Mouse (Mus musculus): ENCODE measurements around the gene Odf4. TPM values are rescaled to one million over a fixed set of nuclear protein-coding genes. Genes with fewer than 3 reads are reported as not detected.
"Not testable (repeated sequence)": the region's sequence is repeated elsewhere in the genome, so short reads cannot be mapped to it uniquely, and the experiment has no call there.

The Odf4 gene
- total and polyA plus RNA-seq, 2 experiments from 2014 or later, result not detected

GRCm38 (mm10) chr11:68940516-68940915, 13.6 kb upstream of the Odf4 start:
- ATAC-seq (ENCODE audit: insufficient read depth, low read depth), result no peak
- H3K4me3 ChIP-seq (ENCODE audit: low read depth, low read length), result peak overlapping the region; percentile 49
- peak overlapping the region; percentile 54 for H3K9ac ChIP-seq (replicated peaks; ENCODE audit: low read depth, low read length)
- H3K4me1 ChIP-seq (ENCODE audit: control insufficient read depth, insufficient read depth), result peaks cover 10% of the 10 kb centered on the region; the same call in 1 of the 2 replicates
- DNase-seq (ENCODE audit: low spot score), result no peak
- no peaks in the 10 kb centered on the region for H3K27me3 ChIP-seq (ENCODE audit: control insufficient read depth, insufficient read depth, low read length)
- H3K27ac ChIP-seq (ENCODE audit: low read depth), result 0 out of 2 replicates have a peak overlapping the region, but pooled peaks have one; percentile 75
- H3K9me3 ChIP-seq (replicated peaks; ENCODE audit: control insufficient read depth, low read length), result no peaks in the 10 kb centered on the region
- H3K36me3 ChIP-seq (replicated peaks; ENCODE audit: control insufficient read depth, insufficient read depth, low read length), result 0 out of 2 replicates have a peak, but pooled peaks cover 9% of the 10 kb centered on the region
- WGBS, result 57% methylated on average over 4 of the region's 4 CpGs
- H3K4me2 ChIP-seq (ENCODE audit: low read depth, low read length), result peak overlapping the region; percentile 68
- no peak for TF ChIP-seq CTCF (IDR thresholded peaks at IDR 0.05; ENCODE audit: low read depth)
- no peak for TF ChIP-seq EP300 (IDR thresholded peaks at IDR 0.05; ENCODE audit: low read depth)

- peak; percentile 97 for DNase-seq (ENCODE audit: low spot score)
- no peaks in the 10 kb centered on the region for H3K27me3 ChIP-seq (ENCODE audit: control insufficient read depth, insufficient read depth, low read length)
- peak overlapping the region; percentile 68 for H3K4me2 ChIP-seq (ENCODE audit: low read depth, low read length)
- peak; percentile 100 for ATAC-seq (ENCODE audit: insufficient read depth, low read depth)
- 0 out of 2 replicates have a peak, but pooled peaks cover 7% of the 10 kb centered on the region for H3K36me3 ChIP-seq (replicated peaks; ENCODE audit: control insufficient read depth, insufficient read depth, low read length)
- H3K4me3 ChIP-seq (ENCODE audit: low read depth, low read length), result peak overlapping the region; percentile 49
- 1% methylated on average over 16 of the region's 16 CpGs for WGBS
- H3K9ac ChIP-seq (replicated peaks; ENCODE audit: low read depth, low read length), result peak overlapping the region; percentile 54
- H3K27ac ChIP-seq (ENCODE audit: low read depth), result peak overlapping the region; percentile 75
- peaks cover 10% of the 10 kb centered on the region; the same call in 1 of the 2 replicates for H3K4me1 ChIP-seq (ENCODE audit: control insufficient read depth, insufficient read depth)
- TF ChIP-seq EP300 (IDR thresholded peaks at IDR 0.05; ENCODE audit: low read depth) (no peak), CTCF (IDR thresholded peaks at IDR 0.05; ENCODE audit: low read depth) (no peak)
- no peaks in the 10 kb centered on the region for H3K9me3 ChIP-seq (replicated peaks; ENCODE audit: control insufficient read depth, low read length)
Observed at GRCm38 (mm10) chr11:68939451-68940304, 12.8 kb upstream of the Odf4 start.

GRCm38 (mm10) chr11:68936951-68937350, 10.1 kb upstream of the Odf4 start:
- H3K36me3 ChIP-seq (replicated peaks; ENCODE audit: control insufficient read depth, insufficient read depth, low read length); H3K4me1 ChIP-seq (ENCODE audit: control insufficient read depth, insufficient read depth); H3K27me3 ChIP-seq (ENCODE audit: control insufficient read depth, insufficient read depth, low read length); H3K9ac ChIP-seq (replicated peaks; ENCODE audit: low read depth, low read length); H3K4me3 ChIP-seq (ENCODE audit: low read depth, low read length); H3K27ac ChIP-seq (ENCODE audit: low read depth); H3K9me3 ChIP-seq (replicated peaks; ENCODE audit: control insufficient read depth, low read length); DNase-seq (ENCODE audit: low spot score); ATAC-seq (ENCODE audit: insufficient read depth, low read depth); H3K4me2 ChIP-seq (ENCODE audit: low read depth, low read length): not testable (repeated sequence)
- 74% methylated on average over 4 of the region's 4 CpGs for WGBS

- no peak for TF ChIP-seq CTCF (IDR thresholded peaks at IDR 0.05; ENCODE audit: low read depth)
- TF ChIP-seq EP300 (IDR thresholded peaks at IDR 0.05; ENCODE audit: low read depth), result no peak
- DNase-seq (ENCODE audit: low spot score) (no peak), ATAC-seq (ENCODE audit: insufficient read depth, low read depth) (no peak)
- Histone ChIP-seq H3K27ac (ENCODE audit: low read depth) (no peak overlapping the region), H3K9me3 (replicated peaks; ENCODE audit: control insufficient read depth, low read length) (no peaks in the 10 kb centered on the region), H3K4me1 (ENCODE audit: control insufficient read depth, insufficient read depth) (no peaks in the 10 kb centered on the region), H3K4me3 (ENCODE audit: low read depth, low read length) (no peak overlapping the region), H3K4me2 (ENCODE audit: low read depth, low read length) (no peak overlapping the region), H3K9ac (replicated peaks; ENCODE audit: low read depth, low read length) (no peak overlapping the region), H3K36me3 (replicated peaks; ENCODE audit: control insufficient read depth, insufficient read depth, low read length) (no peaks in the 10 kb centered on the region), H3K27me3 (ENCODE audit: control insufficient read depth, insufficient read depth, low read length) (no peaks in the 10 kb centered on the region)
- 66% methylated on average over 5 of the region's 5 CpGs for WGBS
Observed at GRCm38 (mm10) chr11:68933885-68934507, 7.1 kb upstream of the Odf4 start.

GRCm38 (mm10) chr11:68929947-68930346, 3.1 kb upstream of the Odf4 start:
- Histone ChIP-seq H3K36me3 (replicated peaks; ENCODE audit: control insufficient read depth, insufficient read depth, low read length) (no peaks in the 10 kb centered on the region), H3K27me3 (ENCODE audit: control insufficient read depth, insufficient read depth, low read length) (no peaks in the 10 kb centered on the region), H3K4me1 (ENCODE audit: control insufficient read depth, insufficient read depth) (no peaks in the 10 kb centered on the region), H3K4me2 (ENCODE audit: low read depth, low read length) (no peak overlapping the region), H3K9ac (replicated peaks; ENCODE audit: low read depth, low read length) (no peak overlapping the region), H3K4me3 (ENCODE audit: low read depth, low read length) (no peak overlapping the region), H3K9me3 (replicated peaks; ENCODE audit: control insufficient read depth, low read length) (no peaks in the 10 kb centered on the region), H3K27ac (ENCODE audit: low read depth) (no peak overlapping the region)
- DNase-seq (ENCODE audit: low spot score) (no peak), ATAC-seq (ENCODE audit: insufficient read depth, low read depth) (no peak)
- 69% methylated on average over 6 of the region's 6 CpGs for WGBS
- TF ChIP-seq CTCF (IDR thresholded peaks at IDR 0.05; ENCODE audit: low read depth), result no peak
- TF ChIP-seq EP300 (IDR thresholded peaks at IDR 0.05; ENCODE audit: low read depth), result no peak

Data from heart, postnatal 0 days (tissue).